Mouse (Mus musculus): ENCODE measurements at regions not wholly inside any gene's neighbourhood (a gene's known extent, or its start where the extent isn't known, plus 50 kb on each side); places are given as distances from the start of the nearest gene placed in this dataset.

- DNase-seq (ENCODE audit: low spot score): peak; percentile 48
Measured at GRCm38 (mm10) chr9:116366713-116367112, 191.6 kb upstream of the Tgfbr2 start.

GRCm38 (mm10) chr9:116366193-116366592 lies 191.0 kb upstream of the Tgfbr2 start:
- DNase-seq (ENCODE audit: low spot score): peak; percentile 92

GRCm38 (mm10) chr9:116365701-116366100 lies 190.5 kb upstream of the Tgfbr2 start:
- no peak for DNase-seq (ENCODE audit: low spot score)

GRCm38 (mm10) chr9:116365016-116365685 lies 190.0 kb upstream of the Tgfbr2 start:
- no peak for DNase-seq (ENCODE audit: low spot score)

GRCm38 (mm10) chr9:116361092-116361491 lies 185.9 kb upstream of the Tgfbr2 start:
- DNase-seq (ENCODE audit: low spot score): no peak

GRCm38 (mm10) chr9:116354056-116354732 lies 179.0 kb upstream of the Tgfbr2 start:
- no peak for DNase-seq (ENCODE audit: low spot score)

GRCm38 (mm10) chr9:116352801-116353494 lies 177.8 kb upstream of the Tgfbr2 start:
- DNase-seq (ENCODE audit: low spot score): no peak

- no peak for DNase-seq (ENCODE audit: low spot score)
Measured at GRCm38 (mm10) chr9:116350804-116351547, 175.8 kb upstream of the Tgfbr2 start.

- no peak for DNase-seq (ENCODE audit: low spot score)
Measured at GRCm38 (mm10) chr9:116347021-116347420, 171.9 kb upstream of the Tgfbr2 start.

- no peak for DNase-seq (ENCODE audit: low spot score)
Measured at GRCm38 (mm10) chr9:116346495-116346894, 171.3 kb upstream of the Tgfbr2 start.

GRCm38 (mm10) chr9:116343086-116343481 lies 167.9 kb upstream of the Tgfbr2 start:
- DNase-seq (ENCODE audit: low spot score): no peak

- DNase-seq (ENCODE audit: low spot score): no peak
Measured at GRCm38 (mm10) chr9:116342446-116343085, 167.4 kb upstream of the Tgfbr2 start.

GRCm38 (mm10) chr9:116342009-116342408 lies 166.8 kb upstream of the Tgfbr2 start:
- no peak for DNase-seq (ENCODE audit: low spot score)

- peak; percentile 77 for DNase-seq (ENCODE audit: low spot score)
Measured at GRCm38 (mm10) chr9:116340952-116341351, 165.8 kb upstream of the Tgfbr2 start.

- no peak for DNase-seq (ENCODE audit: low spot score)
Measured at GRCm38 (mm10) chr9:116338729-116339100, 163.6 kb upstream of the Tgfbr2 start.

- DNase-seq (ENCODE audit: low spot score): peak; percentile 84
Measured at GRCm38 (mm10) chr9:116338093-116338728, 163.1 kb upstream of the Tgfbr2 start.

- peak; percentile 27 for DNase-seq (ENCODE audit: low spot score)
Measured at GRCm38 (mm10) chr9:116337446-116338010, 162.4 kb upstream of the Tgfbr2 start.

- DNase-seq (ENCODE audit: low spot score): no peak
Measured at GRCm38 (mm10) chr9:116335561-116336478, 160.7 kb upstream of the Tgfbr2 start.

GRCm38 (mm10) chr9:116333956-116334463 lies 158.8 kb upstream of the Tgfbr2 start:
- DNase-seq (ENCODE audit: low spot score): no peak
